Mouse (Mus musculus): ENCODE data around the gene Mbd6. TPM values are rescaled to one million over a fixed set of nuclear protein-coding genes. Genes with fewer than 3 reads are reported as not detected.

Mbd6 gene
- polyA plus RNA-seq, 1 experiment from 2014 or later = 11.9 TPM

DNA sequence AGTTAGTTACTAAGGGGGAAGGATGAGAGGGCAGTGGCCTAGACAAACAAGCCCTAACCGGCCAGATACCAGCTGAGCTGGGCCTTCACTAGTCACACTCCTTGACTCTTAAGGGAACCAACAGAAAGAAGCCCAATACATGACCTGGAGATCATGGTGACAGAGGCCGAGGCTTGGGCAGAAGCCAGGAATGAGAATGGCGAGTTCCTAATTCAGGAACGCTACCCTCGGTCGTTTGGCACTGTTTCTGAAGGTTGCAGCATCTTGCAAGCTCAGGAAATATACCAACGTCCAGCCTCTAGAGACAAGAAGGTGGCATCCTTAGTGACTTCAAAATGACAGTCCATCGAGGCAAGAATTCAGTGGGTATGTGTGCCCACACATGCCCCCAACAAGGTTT lies 24.5 kb downstream of the Mbd6 start:
- H3K4me1 ChIP-seq = peaks cover 50% of the 10 kb centered on the region

DNA sequence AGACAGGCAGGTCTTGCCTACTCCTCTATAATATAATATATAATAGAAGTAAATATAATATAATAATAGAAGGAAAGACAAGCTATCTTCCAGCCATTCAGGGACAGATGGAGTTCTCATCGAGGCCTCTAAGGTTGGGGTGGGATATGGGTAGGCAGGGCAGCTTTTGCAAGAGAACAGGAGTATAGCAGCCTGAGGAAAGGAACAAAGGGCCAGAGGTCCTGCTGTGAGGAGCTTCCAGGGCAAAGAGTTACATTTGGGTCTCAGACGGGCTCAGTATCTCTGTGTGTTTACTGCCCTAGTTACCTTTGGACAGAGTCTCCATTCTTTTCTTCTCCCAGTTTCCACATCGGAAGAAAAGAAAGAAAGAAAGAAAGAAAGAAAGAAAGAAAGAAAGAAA lies 25.2 kb downstream of the Mbd6 start:
- Histone ChIP-seq H3K4me3 (no peak overlapping the region), H3K27ac (replicated peaks) (no peak overlapping the region), H3K27me3 (ENCODE audit: low read depth, poor library complexity, severe bottlenecking) (peaks cover 47% of the 10 kb centered on the region), H3K9me3 (replicated peaks) (no peaks in the 10 kb centered on the region), H3K36me3 (peaks cover 7% of the 10 kb centered on the region), H3K4me1 (peaks cover 54% of the 10 kb centered on the region)
- 42% methylated on average over 3 of the region's 3 CpGs for WGBS
- no peak for DNase-seq (ENCODE audit: low spot score)

More for the DNA sequence above, 24.5 kb downstream of the Mbd6 start:
- no peaks in the 10 kb centered on the region for H3K9me3 ChIP-seq (replicated peaks)
- no peak overlapping the region for H3K4me3 ChIP-seq
- H3K27me3 ChIP-seq (ENCODE audit: low read depth, poor library complexity, severe bottlenecking) = peaks cover 47% of the 10 kb centered on the region
- DNase-seq (ENCODE audit: low spot score) = no peak
- peaks cover 14% of the 10 kb centered on the region for H3K36me3 ChIP-seq
- H3K27ac ChIP-seq (replicated peaks) = no peak overlapping the region
- 78% methylated on average over 8 of the region's 8 CpGs for WGBS

DNA sequence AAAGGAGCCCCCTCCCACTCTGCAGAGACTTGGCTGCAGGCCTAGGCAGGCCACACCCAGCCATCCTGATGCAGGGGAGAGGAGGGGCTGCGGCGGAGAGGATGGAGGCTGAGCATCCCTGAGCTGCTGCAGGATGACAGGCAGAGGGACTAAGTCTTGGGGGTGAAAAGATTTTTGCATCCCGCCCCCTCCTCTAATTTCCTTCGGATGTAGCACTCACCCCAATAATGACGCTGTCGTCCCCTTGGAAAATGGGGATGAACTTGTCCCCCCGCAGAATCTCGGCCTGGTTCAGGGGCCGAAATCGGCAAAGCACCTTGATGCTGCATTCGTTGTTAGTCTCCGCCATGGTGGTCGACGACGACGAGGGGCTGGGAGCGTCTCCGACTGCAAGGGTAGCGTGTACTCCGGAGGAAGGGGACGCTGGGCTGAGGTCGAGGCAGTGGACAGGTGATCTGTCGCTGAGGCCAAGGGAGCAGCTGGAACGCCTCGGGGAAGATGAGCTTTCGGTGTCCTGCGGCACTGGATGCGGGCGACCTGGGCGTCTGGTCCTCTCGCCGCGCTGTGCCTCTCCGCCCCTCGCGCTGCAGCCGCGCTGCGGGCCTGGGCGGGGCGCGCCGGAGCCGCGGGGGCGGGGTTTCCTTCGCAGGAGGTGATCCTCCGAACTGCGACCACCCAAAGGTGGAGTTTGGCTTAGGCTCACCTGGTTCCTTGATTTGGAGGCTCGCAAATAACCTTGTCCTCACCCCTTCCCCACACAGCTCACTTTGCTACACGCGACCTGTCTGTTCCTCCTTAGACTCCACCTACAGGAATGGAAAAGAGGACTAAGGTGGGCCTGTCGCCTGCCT lies 26.0 kb downstream of the Mbd6 start, which contains the start of gene Kif5a:
Kif5a (minus strand) TSS at position 801 of the 851 bp plus-strand sequence.
- peaks cover 48% of the 10 kb centered on the region for H3K4me1 ChIP-seq
- WGBS = 1% methylated on average over 50 of the region's 53 CpGs
- no peaks in the 10 kb centered on the region for H3K36me3 ChIP-seq
- H3K27ac ChIP-seq (replicated peaks) = peak within 1 kb of the TSS; percentile 80
- H3K9me3 ChIP-seq (replicated peaks) = no peaks in the 10 kb centered on the region
- DNase-seq (ENCODE audit: low spot score) = peak; percentile 55
- peaks cover 47% of the 10 kb centered on the region for H3K27me3 ChIP-seq (ENCODE audit: low read depth, poor library complexity, severe bottlenecking)
- peak within 1 kb of the TSS; percentile 57 for H3K4me3 ChIP-seq

DNA sequence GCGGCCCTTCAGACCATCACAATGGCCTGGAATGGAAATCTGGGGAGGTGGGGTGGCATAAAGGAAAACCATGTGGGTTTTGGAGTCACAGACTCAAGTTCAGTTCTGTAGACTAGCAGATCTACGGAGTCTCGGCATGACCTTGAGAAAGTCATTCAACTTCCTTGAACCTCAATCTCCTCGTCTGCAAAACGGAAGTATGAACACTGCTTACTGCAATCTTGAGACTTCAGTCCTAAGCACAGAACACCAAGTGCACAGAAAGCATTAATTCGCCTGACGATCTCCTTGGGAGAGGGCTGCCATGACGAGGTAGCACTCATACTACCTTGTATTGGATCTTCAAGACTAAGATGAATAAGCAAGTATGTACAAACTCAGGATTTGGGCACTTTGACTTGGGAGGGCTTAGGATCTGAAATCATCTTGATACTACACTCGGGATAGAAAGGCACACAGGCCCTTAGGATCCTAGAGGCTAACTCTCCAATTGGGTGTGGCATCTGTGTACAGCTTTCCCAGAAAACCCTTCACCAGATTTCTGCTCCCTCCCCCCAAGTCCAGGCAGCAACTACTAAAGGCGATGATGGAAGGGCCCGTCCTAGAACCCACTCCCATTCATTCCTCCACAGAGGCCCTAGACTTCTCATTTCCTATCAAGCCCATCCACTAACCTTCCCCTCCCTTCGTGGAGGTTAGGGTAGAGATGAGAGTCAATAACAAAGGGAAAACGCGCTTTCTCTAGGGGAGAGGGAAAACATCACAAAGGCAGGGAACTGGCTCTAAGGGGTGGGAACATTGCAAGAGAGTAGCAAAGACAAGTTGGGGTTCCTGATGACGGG lies 26.9 kb downstream of the Mbd6 start:
- DNase-seq (ENCODE audit: low spot score) = no peak
- 64% methylated on average over 15 of the region's 15 CpGs for WGBS

DNA sequence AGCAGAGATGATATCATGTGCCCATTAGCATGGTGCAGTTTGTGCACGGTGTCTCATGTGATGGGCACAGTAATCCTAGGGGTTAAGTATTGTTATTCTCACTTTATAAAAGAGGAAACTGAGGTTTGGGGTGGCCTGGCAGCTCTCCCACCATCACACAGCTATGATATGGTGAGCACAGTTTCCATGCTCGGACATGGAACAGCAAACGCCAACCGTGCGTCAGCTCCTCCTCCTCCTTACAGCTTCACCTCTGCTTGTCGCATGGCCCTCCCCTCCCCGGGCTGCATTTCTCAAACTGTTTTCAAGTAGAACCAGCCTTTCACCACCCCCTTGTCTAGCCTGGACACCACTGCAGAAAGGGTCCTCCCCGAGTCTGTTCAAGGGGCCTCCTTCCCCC lies 30.3 kb downstream of the Mbd6 start:
- Histone ChIP-seq H3K4me1 (peaks cover 43% of the 10 kb centered on the region), H3K27me3 (ENCODE audit: low read depth, poor library complexity, severe bottlenecking) (peaks cover 31% of the 10 kb centered on the region)
- 88% methylated on average over 8 of the region's 8 CpGs for WGBS

More for the DNA sequence above, 26.9 kb downstream of the Mbd6 start:
- Histone ChIP-seq H3K27ac (replicated peaks) (peak overlapping the region; percentile 80), H3K9me3 (replicated peaks) (no peaks in the 10 kb centered on the region), H3K4me3 (peak overlapping the region; percentile 57), H3K27me3 (ENCODE audit: low read depth, poor library complexity, severe bottlenecking) (peaks cover 47% of the 10 kb centered on the region), H3K4me1 (peaks cover 40% of the 10 kb centered on the region), H3K36me3 (no peaks in the 10 kb centered on the region)

DNA sequence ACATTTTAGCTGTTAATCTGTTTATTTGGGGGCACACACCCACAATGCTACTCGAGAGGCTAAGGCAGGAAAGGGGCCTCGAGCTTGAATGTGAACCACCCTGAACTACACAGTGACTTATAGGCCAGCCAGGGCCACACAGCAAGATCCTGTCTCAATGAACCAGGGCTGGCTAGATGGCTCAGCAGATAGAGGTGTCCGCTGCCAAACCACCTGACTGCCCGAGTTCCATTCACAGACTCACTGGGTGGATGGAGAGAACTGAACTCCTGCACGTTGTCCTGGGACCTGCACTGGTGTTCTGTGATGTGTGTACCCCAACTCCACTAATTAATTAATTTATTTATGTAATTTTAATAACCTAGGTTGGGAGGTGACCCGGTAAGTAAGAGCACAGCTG lies 31.0 kb downstream of the Mbd6 start:
- Histone ChIP-seq H3K4me3 (no peak overlapping the region), H3K27ac (replicated peaks) (no peak overlapping the region), H3K27me3 (ENCODE audit: low read depth, poor library complexity, severe bottlenecking) (peaks cover 24% of the 10 kb centered on the region), H3K9me3 (replicated peaks) (no peaks in the 10 kb centered on the region), H3K36me3 (no peaks in the 10 kb centered on the region), H3K4me1 (peaks cover 37% of the 10 kb centered on the region)
- WGBS = 87% methylated on average over 6 of the region's 6 CpGs
- no peak for DNase-seq (ENCODE audit: low spot score)

More for the DNA sequence above, 30.3 kb downstream of the Mbd6 start:
- H3K27ac ChIP-seq (replicated peaks) = no peak overlapping the region
- no peaks in the 10 kb centered on the region for H3K36me3 ChIP-seq
- H3K9me3 ChIP-seq (replicated peaks) = no peaks in the 10 kb centered on the region
- DNase-seq (ENCODE audit: low spot score) = no peak
- no peak overlapping the region for H3K4me3 ChIP-seq

DNA sequence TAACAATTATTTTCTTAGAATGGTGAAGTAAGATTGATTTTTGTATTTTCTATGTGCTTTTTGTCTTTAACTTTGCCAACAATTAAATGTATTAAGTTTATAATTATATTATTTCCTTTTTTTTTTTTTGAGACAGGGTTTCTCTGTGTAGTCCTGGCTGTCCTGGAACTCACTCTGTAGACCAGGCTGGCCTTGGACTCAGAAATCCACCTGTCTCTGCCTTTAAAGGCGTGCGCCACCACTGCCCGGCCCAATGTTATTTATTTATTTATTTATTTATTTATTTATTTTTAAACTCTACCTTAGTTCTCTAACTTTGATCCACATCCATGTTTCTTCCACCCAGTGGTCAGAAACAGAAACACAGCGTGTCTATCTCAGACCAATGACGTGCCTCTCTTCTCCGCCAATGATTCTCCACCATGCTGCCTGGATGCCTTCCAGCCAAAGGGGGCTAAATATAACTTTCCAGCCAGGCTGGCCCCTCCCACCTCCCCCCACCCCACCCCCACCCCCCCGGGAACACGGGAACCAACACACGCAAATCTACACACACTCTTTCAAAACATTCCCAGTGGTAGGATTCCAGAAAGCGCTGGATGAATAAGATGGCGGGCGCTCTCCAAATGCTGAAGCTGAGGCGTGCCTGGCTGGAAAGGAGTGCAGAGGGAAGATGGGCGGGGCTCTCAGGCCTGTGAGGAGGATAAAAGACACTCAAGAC lies 33.0 kb downstream of the Mbd6 start:
- H3K27me3 ChIP-seq (ENCODE audit: low read depth, poor library complexity, severe bottlenecking) = peaks cover 4% of the 10 kb centered on the region; the same call in 1 of the 2 replicates
- H3K9me3 ChIP-seq (replicated peaks) = no peaks in the 10 kb centered on the region
- peak; percentile 73 for DNase-seq (ENCODE audit: low spot score)
- H3K36me3 ChIP-seq = no peaks in the 10 kb centered on the region
- WGBS = 26% methylated on average over 14 of the region's 14 CpGs
- 0 out of 2 replicates have a peak overlapping the region, but pooled peaks have one; percentile 42 for H3K27ac ChIP-seq (replicated peaks)
- peaks cover 24% of the 10 kb centered on the region for H3K4me1 ChIP-seq
- H3K4me3 ChIP-seq = peak overlapping the region; percentile 45

DNA sequence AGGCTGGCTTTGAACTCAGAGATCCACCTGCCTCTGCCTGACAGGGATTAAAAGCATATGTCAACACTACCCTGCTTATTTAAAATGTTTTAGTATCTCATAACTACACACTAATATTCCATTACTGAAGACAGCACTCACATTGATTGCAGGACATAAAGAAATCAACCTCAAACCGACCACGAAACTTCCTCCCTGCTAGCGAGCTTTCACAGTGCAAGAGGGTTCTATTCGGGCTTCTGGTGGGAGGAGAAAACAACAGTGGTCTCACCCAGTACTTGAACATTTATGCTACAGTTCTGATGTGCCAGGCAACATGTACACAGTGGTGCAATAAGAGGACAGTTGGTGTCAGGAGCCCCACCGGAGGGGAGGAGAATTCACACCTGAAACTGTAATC lies 38.0 kb downstream of the Mbd6 start:
- Histone ChIP-seq H3K9me3 (replicated peaks) (no peaks in the 10 kb centered on the region), H3K27me3 (ENCODE audit: low read depth, poor library complexity, severe bottlenecking) (no peaks in the 10 kb centered on the region), H3K4me1 (peaks cover under 1% of the 10 kb centered on the region; the same call in 1 of the 2 replicates), H3K36me3 (peaks cover 9% of the 10 kb centered on the region; the same call in 1 of the 2 replicates), H3K4me3 (no peak overlapping the region), H3K27ac (replicated peaks) (no peak overlapping the region)
- 90% methylated on average over 5 of the region's 5 CpGs for WGBS
- no peak for DNase-seq (ENCODE audit: low spot score)

DNA sequence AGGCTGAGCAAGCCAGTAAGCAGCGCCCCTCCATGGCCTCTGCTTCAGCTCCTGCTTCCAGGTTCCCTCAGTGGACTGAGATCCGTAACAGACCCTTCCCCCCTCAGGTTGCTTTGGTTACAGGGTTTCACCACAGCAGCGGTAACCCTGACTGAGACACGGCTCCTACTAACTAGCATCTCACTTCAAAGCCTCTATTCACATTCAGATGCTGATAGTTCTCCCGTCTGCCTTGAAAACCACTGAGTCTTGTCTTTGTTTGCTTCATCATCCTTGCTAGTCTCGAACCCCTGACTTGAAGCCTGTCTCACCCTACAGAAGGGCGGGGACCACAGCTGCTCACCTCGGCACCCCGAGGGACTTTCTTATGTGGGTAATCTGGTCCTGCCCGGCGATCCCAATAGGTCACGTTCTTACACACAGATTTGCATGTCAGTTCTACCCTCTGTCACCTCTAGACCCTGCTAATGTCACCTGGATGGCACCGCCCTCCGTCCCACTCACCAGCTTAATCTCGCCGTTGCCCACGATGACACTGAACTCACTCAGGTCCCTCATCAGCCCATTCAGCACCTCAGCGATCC lies 50.5 kb downstream of the Mbd6 start:
- Histone ChIP-seq H3K27me3 (ENCODE audit: low read depth, poor library complexity, severe bottlenecking) (peaks cover 12% of the 10 kb centered on the region), H3K4me1 (peaks cover 14% of the 10 kb centered on the region), H3K9me3 (replicated peaks) (no peaks in the 10 kb centered on the region), H3K4me3 (no peak overlapping the region), H3K36me3 (peaks cover 76% of the 10 kb centered on the region), H3K27ac (replicated peaks) (no peak overlapping the region)
- no peak for DNase-seq (ENCODE audit: low spot score)
- WGBS = 73% methylated on average over 18 of the region's 18 CpGs

DNA sequence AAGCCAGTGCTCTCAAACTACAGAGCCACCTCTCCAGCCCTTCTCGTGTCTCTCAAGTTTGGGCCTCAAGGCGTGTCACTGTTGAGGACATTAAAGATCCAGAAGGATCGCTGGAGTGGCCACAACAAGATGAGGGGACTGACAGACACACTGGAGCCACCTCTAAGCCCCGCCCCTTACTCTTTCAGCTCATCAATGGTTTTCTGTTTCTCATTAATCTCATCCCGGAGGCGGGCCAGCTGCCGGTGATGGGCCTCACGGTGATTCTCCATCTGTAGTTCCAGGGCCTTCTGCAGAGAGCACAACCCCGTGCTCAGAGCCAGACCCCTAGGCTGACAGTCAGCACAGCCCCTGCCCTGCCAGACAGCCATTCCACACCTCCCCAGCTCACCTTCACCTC lies 52.3 kb downstream of the Mbd6 start:
- Histone ChIP-seq H3K36me3 (peaks cover 59% of the 10 kb centered on the region), H3K4me3 (no peak overlapping the region), H3K27ac (replicated peaks) (no peak overlapping the region; the same call in 1 of the 2 replicates), H3K27me3 (ENCODE audit: low read depth, poor library complexity, severe bottlenecking) (peaks cover 12% of the 10 kb centered on the region), H3K9me3 (replicated peaks) (no peaks in the 10 kb centered on the region), H3K4me1 (peaks cover 14% of the 10 kb centered on the region)
- no peak for DNase-seq (ENCODE audit: low spot score)
- whole genome bisulfite sequencing = 62% methylated on average over 9 of the region's 9 CpGs

DNA sequence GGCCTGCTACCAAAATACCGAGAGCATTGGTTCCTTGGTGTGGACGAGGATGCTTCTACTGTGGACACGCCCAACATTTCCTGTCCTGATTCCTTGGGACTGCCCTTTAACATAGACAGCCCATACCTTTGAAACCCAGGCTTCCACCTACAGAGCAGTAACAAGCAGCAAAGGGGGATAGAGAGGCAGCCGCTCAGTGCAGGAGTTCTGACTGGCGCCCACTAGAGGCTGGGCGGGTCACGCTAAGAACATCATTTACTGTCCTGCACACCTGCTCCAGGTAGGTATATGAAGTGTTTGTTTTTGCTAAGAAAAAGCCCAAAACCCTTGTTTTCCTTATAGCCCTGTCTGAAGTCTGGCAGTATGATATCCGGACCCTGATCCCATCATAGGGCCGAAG lies 55.7 kb downstream of the Mbd6 start:
- no peak for DNase-seq (ENCODE audit: low spot score)
- WGBS = 83% methylated on average over 9 of the region's 9 CpGs

More for the DNA sequence above, 55.7 kb downstream of the Mbd6 start:
- Histone ChIP-seq H3K9me3 (replicated peaks) (no peaks in the 10 kb centered on the region), H3K4me1 (peaks cover 10% of the 10 kb centered on the region), H3K36me3 (peaks cover 41% of the 10 kb centered on the region), H3K27me3 (ENCODE audit: low read depth, poor library complexity, severe bottlenecking) (peaks cover 8% of the 10 kb centered on the region), H3K4me3 (no peak overlapping the region), H3K27ac (replicated peaks) (no peak overlapping the region)
